Mouse (Mus musculus): ENCODE results near the gene Kctd18. TPM values are rescaled to one million over a fixed set of nuclear protein-coding genes. Genes with fewer than 3 reads are reported as not detected.
"Not testable (repeated sequence)": the region's sequence is repeated elsewhere in the genome, so short reads cannot be mapped to it uniquely, and the experiment has no call there.

Kctd18 gene
- total and polyA plus RNA-seq, 3 experiments, result 4.2 to 6.6 (median 5.8) TPM

- intact Hi-C loops (cut with DNase I), result no loop called here
- DNase-seq, result no peak
- H3K27me3 ChIP-seq (ENCODE audit: control insufficient read depth, insufficient read depth, low read length), result no peaks in the 10 kb centered on the region
- no peak overlapping the region for H3K27ac ChIP-seq
- no peak for TF ChIP-seq CTCF (IDR thresholded peaks at IDR 0.05)
- no peak for TF ChIP-seq POLR2A (IDR thresholded peaks at IDR 0.05; ENCODE audit: insufficient read depth, low read depth, low read length)
- TF ChIP-seq EP300 (IDR thresholded peaks at IDR 0.05; ENCODE audit: insufficient read depth, low read depth, low read length), result no peak
- whole genome bisulfite sequencing, result 67% methylated on average over 13 of the region's 13 CpGs
- no peaks in the 10 kb centered on the region for H3K79me2 ChIP-seq (replicated peaks; ENCODE audit: control insufficient read depth, insufficient read depth, low read length)
- no peak overlapping the region for H3K9ac ChIP-seq (ENCODE audit: low read depth, low read length)
- H3K36me3 ChIP-seq (ENCODE audit: control insufficient read depth, insufficient read depth, low read length), result no peaks in the 10 kb centered on the region; the same call in 1 of the 2 replicates
- H3K4me3 ChIP-seq, result no peak overlapping the region
- peaks cover 1% of the 10 kb centered on the region; the same call in 1 of the 2 replicates for H3K4me1 ChIP-seq (ENCODE audit: control insufficient read depth, insufficient read depth, low read length)
These were observed 37.5 kb upstream of the Kctd18 start for GRCm38 (mm10) chr1:58056074-58056807.

- intact Hi-C loops (cut with DNase I), result no loop called here
- 91% methylated on average over 11 of the region's 11 CpGs for WGBS
- DNase-seq, result no peak
- Histone ChIP-seq H3K4me1 (ENCODE audit: control insufficient read depth, insufficient read depth, low read length) (peaks cover 1% of the 10 kb centered on the region; the same call in 1 of the 2 replicates), H3K27ac (no peak overlapping the region), H3K27me3 (ENCODE audit: control insufficient read depth, insufficient read depth, low read length) (no peaks in the 10 kb centered on the region), H3K9ac (ENCODE audit: low read depth, low read length) (no peak overlapping the region), H3K36me3 (ENCODE audit: control insufficient read depth, insufficient read depth, low read length) (no peaks in the 10 kb centered on the region; the same call in 1 of the 2 replicates), H3K79me2 (replicated peaks; ENCODE audit: control insufficient read depth, insufficient read depth, low read length) (no peaks in the 10 kb centered on the region), H3K4me3 (no peak overlapping the region)
- TF ChIP-seq POLR2A (IDR thresholded peaks at IDR 0.05; ENCODE audit: insufficient read depth, low read depth, low read length) (no peak), EP300 (IDR thresholded peaks at IDR 0.05; ENCODE audit: insufficient read depth, low read depth, low read length) (no peak)
These were observed 36.8 kb upstream of the Kctd18 start for GRCm38 (mm10) chr1:58055598-58055997.

GRCm38 (mm10) chr1:58049126-58049525 is 30.4 kb upstream of the Kctd18 start:
- no peak overlapping the region for H3K27ac ChIP-seq
- no peak overlapping the region for H3K9ac ChIP-seq (ENCODE audit: low read depth, low read length)
- no peaks in the 10 kb centered on the region for H3K4me1 ChIP-seq (ENCODE audit: control insufficient read depth, insufficient read depth, low read length)
- H3K79me2 ChIP-seq (replicated peaks; ENCODE audit: control insufficient read depth, insufficient read depth, low read length), result no peaks in the 10 kb centered on the region
- no peak overlapping the region for H3K4me3 ChIP-seq
- no peaks in the 10 kb centered on the region for H3K36me3 ChIP-seq (ENCODE audit: control insufficient read depth, insufficient read depth, low read length)
- DNase-seq, result no peak
- intact Hi-C loops (cut with DNase I), result no loop called here
- H3K27me3 ChIP-seq (ENCODE audit: control insufficient read depth, insufficient read depth, low read length), result no peaks in the 10 kb centered on the region
- WGBS, result 89% methylated on average over 5 of the region's 5 CpGs
- TF ChIP-seq EP300 (IDR thresholded peaks at IDR 0.05; ENCODE audit: insufficient read depth, low read depth, low read length) (no peak), POLR2A (IDR thresholded peaks at IDR 0.05; ENCODE audit: insufficient read depth, low read depth, low read length) (no peak), CTCF (IDR thresholded peaks at IDR 0.05) (no peak)

- Histone ChIP-seq H3K79me2 (replicated peaks; ENCODE audit: control insufficient read depth, insufficient read depth, low read length) (no peaks in the 10 kb centered on the region), H3K27ac (no peak overlapping the region), H3K4me1 (ENCODE audit: control insufficient read depth, insufficient read depth, low read length) (no peaks in the 10 kb centered on the region), H3K36me3 (ENCODE audit: control insufficient read depth, insufficient read depth, low read length) (no peaks in the 10 kb centered on the region), H3K27me3 (ENCODE audit: control insufficient read depth, insufficient read depth, low read length) (no peaks in the 10 kb centered on the region), H3K4me3 (no peak overlapping the region), H3K9ac (ENCODE audit: low read depth, low read length) (no peak overlapping the region)
- TF ChIP-seq EP300 (IDR thresholded peaks at IDR 0.05; ENCODE audit: insufficient read depth, low read depth, low read length) (no peak), POLR2A (IDR thresholded peaks at IDR 0.05; ENCODE audit: insufficient read depth, low read depth, low read length) (no peak), CTCF (IDR thresholded peaks at IDR 0.05) (no peak)
- intact Hi-C loops (cut with DNase I), result no loop called here
- WGBS, result 81% methylated on average over 3 of the region's 3 CpGs
- DNase-seq, result no peak
These were observed 28.1 kb upstream of the Kctd18 start for GRCm38 (mm10) chr1:58046721-58047290.

GRCm38 (mm10) chr1:58045546-58045945 is 26.8 kb upstream of the Kctd18 start:
- no peak for DNase-seq
- Histone ChIP-seq H3K79me2 (replicated peaks; ENCODE audit: control insufficient read depth, insufficient read depth, low read length) (no peaks in the 10 kb centered on the region), H3K9ac (ENCODE audit: low read depth, low read length) (no peak overlapping the region), H3K27me3 (ENCODE audit: control insufficient read depth, insufficient read depth, low read length) (no peaks in the 10 kb centered on the region), H3K4me3 (no peak overlapping the region), H3K36me3 (ENCODE audit: control insufficient read depth, insufficient read depth, low read length) (no peaks in the 10 kb centered on the region), H3K27ac (no peak overlapping the region), H3K4me1 (ENCODE audit: control insufficient read depth, insufficient read depth, low read length) (no peaks in the 10 kb centered on the region)
- intact Hi-C loops (cut with DNase I), result no loop called here
- TF ChIP-seq POLR2A (IDR thresholded peaks at IDR 0.05; ENCODE audit: insufficient read depth, low read depth, low read length), result no peak
- TF ChIP-seq CTCF (IDR thresholded peaks at IDR 0.05), result no peak
- no peak for TF ChIP-seq EP300 (IDR thresholded peaks at IDR 0.05; ENCODE audit: insufficient read depth, low read depth, low read length)
- WGBS, result 75% methylated on average over 5 of the region's 5 CpGs

- 59% methylated on average over 3 of the region's 3 CpGs for WGBS
- H3K27ac ChIP-seq, result no peak overlapping the region
- H3K4me1 ChIP-seq (ENCODE audit: control insufficient read depth, insufficient read depth, low read length), result no peaks in the 10 kb centered on the region
- H3K79me2 ChIP-seq (replicated peaks; ENCODE audit: control insufficient read depth, insufficient read depth, low read length), result no peaks in the 10 kb centered on the region
- no peak overlapping the region for H3K9ac ChIP-seq (ENCODE audit: low read depth, low read length)
- intact Hi-C loops (cut with DNase I), result no loop called here
- no peaks in the 10 kb centered on the region for H3K36me3 ChIP-seq (ENCODE audit: control insufficient read depth, insufficient read depth, low read length)
- no peaks in the 10 kb centered on the region for H3K27me3 ChIP-seq (ENCODE audit: control insufficient read depth, insufficient read depth, low read length)
- no peak overlapping the region for H3K4me3 ChIP-seq
- TF ChIP-seq EP300 (IDR thresholded peaks at IDR 0.05; ENCODE audit: insufficient read depth, low read depth, low read length), result no peak
- DNase-seq, result no peak
These were observed 26.3 kb upstream of the Kctd18 start for GRCm38 (mm10) chr1:58045076-58045475.

- intact Hi-C loops (cut with DNase I), result loop anchor here (10.0 kb wide), 1 partner anchor 183 kb away; no protein-coding TSS in a partner anchor
- H3K36me3 ChIP-seq (ENCODE audit: control insufficient read depth, insufficient read depth, low read length); H3K4me3 ChIP-seq; H3K27me3 ChIP-seq (ENCODE audit: control insufficient read depth, insufficient read depth, low read length); H3K4me1 ChIP-seq (ENCODE audit: control insufficient read depth, insufficient read depth, low read length); H3K79me2 ChIP-seq (replicated peaks; ENCODE audit: control insufficient read depth, insufficient read depth, low read length); H3K9ac ChIP-seq (ENCODE audit: low read depth, low read length); DNase-seq; H3K27ac ChIP-seq: not testable (repeated sequence)
- 93% methylated on average over 9 of the region's 9 CpGs for whole genome bisulfite sequencing
These were observed 18.6 kb upstream of the Kctd18 start for GRCm38 (mm10) chr1:58037306-58037705.
